Mouse (Mus musculus): ENCODE data around the gene Ifng.
A peak's percentile ranks its signal among the peaks of the same experiment; 100 is the strongest.

The Ifng gene

DNA sequence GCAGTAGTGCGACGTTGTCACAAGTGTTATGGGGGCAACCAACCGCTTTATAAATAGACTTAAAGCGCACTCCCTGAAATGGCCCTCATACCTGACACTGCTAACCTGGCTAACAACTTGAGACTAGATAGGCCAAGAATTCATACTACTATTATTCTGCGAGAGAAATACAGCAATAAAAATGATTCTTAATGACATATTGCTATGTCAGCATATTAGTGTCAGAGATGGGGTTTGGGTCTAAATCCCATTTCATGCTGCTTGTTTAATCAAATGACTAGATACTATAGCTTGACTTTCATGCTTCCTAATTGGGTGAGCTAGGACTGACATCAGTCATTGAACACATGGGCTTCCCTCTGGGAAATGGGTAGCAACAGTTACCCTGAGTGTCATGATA lies 39.3 kb downstream of the Ifng start:
- no peak for DNase-seq (ENCODE audit: low read depth)

DNA sequence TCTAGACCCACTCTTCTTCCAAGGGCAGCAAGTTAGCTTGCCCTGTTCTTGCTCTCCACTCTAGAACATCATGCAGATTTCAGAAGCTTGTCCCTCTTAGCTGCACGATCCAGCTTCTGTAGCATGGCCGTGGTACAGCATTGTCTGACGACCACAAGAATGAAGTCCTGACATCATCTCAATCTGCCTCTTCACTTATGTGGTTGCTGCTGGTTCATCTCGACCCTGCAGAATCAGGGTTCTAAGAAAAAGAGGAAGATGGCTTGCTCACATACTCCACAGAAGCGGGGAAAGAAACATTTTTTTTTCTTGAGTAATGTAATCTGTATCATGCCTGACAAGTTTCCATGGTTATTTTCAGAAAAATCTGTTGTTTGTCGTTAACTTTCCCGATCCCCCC lies 39.9 kb downstream of the Ifng start:
- DNase-seq (ENCODE audit: low read depth), result peak; percentile 29

DNA sequence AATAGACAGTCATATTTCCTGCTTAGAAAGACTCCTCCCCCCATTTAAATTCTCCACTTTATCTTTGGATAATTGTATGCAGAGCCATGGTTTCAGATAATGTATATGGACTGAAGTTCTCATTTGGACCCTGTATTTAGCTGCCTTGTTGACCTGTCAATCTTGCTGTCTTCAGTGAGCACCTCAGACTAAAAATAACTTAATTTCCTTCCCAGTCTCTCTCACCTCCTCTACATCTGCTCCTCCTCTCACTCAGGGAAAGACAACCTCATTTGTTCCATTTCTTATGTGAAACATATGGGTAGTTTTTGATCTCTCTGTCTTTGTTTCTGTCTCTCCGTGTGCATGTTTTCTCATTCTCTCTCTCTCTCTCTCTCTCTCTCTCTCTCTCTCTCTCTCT lies 53.3 kb downstream of the Ifng start:
- DNase-seq (ENCODE audit: low read depth), result no peak

DNA sequence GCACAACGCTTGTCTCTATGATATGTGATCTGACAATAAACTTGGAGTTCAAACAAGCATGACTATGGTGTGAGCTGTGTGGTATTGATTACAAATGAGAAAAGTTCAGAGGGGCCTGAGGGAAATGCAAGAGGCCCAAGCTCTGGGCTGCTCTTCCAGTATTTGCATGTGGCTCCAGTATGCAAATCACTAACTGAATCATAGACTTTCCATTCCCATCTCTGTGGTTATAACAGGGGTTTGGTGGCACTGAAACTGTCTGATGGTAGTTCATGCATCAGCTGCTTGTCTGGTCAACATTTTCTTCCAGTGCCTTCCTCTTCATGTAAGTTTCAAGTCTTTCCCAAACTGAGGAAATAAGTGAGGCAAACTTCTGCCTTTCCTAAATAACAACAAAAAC lies 54.5 kb downstream of the Ifng start:
- no peak for DNase-seq (ENCODE audit: low read depth)
